Mouse (Mus musculus): ENCODE measurements around the gene Mapkapk3. TPM values are rescaled to one million over a fixed set of nuclear protein-coding genes. Genes with fewer than 3 reads are reported as not detected.

Gene Mapkapk3
- polyA plus RNA-seq, 1 experiment from 2014 or later: 6.9 TPM

GRCm38 (mm10) chr9:107275710-107276109 is 14.0 kb downstream of the Mapkapk3 start:
- H3K4me2 ChIP-seq: no peak overlapping the region
- no peak for ATAC-seq (replicated peaks; ENCODE audit: insufficient number of reproducible peaks, insufficient read depth, low FRiP score, low read depth)
- no peaks in the 10 kb centered on the region for H3K27me3 ChIP-seq
- no peak overlapping the region for H3K9ac ChIP-seq
- H3K27ac ChIP-seq: no peak overlapping the region
- WGBS: 74% methylated on average over 5 of the region's 5 CpGs
- H3K36me3 ChIP-seq: no peaks in the 10 kb centered on the region
- H3K9me3 ChIP-seq (replicated peaks): no peaks in the 10 kb centered on the region
- no peak overlapping the region for H3K4me3 ChIP-seq
- H3K4me1 ChIP-seq (replicated peaks): peaks cover 31% of the 10 kb centered on the region

GRCm38 (mm10) chr9:107274751-107275150 is 14.9 kb downstream of the Mapkapk3 start:
- Histone ChIP-seq H3K4me3 (no peak overlapping the region), H3K4me1 (replicated peaks) (peaks cover 23% of the 10 kb centered on the region), H3K36me3 (no peaks in the 10 kb centered on the region), H3K9me3 (replicated peaks) (no peaks in the 10 kb centered on the region), H3K27ac (no peak overlapping the region), H3K9ac (no peak overlapping the region), H3K27me3 (no peaks in the 10 kb centered on the region), H3K4me2 (no peak overlapping the region)
- ATAC-seq (replicated peaks; ENCODE audit: insufficient number of reproducible peaks, insufficient read depth, low FRiP score, low read depth): no peak
- 80% methylated on average over 6 of the region's 6 CpGs for WGBS

GRCm38 (mm10) chr9:107273184-107273583 is 16.5 kb downstream of the Mapkapk3 start:
- Histone ChIP-seq H3K9me3 (replicated peaks) (no peaks in the 10 kb centered on the region), H3K36me3 (no peaks in the 10 kb centered on the region), H3K27ac (no peak overlapping the region), H3K9ac (no peak overlapping the region), H3K4me2 (no peak overlapping the region), H3K4me3 (no peak overlapping the region), H3K27me3 (no peaks in the 10 kb centered on the region), H3K4me1 (replicated peaks) (peaks cover 8% of the 10 kb centered on the region)
- no peak for ATAC-seq (replicated peaks; ENCODE audit: insufficient number of reproducible peaks, insufficient read depth, low FRiP score, low read depth)
- WGBS: 66% methylated on average over 10 of the region's 10 CpGs

- no peaks in the 10 kb centered on the region for H3K9me3 ChIP-seq (replicated peaks)
- H3K4me3 ChIP-seq: no peak overlapping the region
- H3K9ac ChIP-seq: no peak overlapping the region
- H3K4me1 ChIP-seq (replicated peaks): peaks cover 8% of the 10 kb centered on the region
- H3K27me3 ChIP-seq: no peaks in the 10 kb centered on the region
- peak; percentile 41; the same call in 1 of the 2 replicates for ATAC-seq (replicated peaks; ENCODE audit: insufficient number of reproducible peaks, insufficient read depth, low FRiP score, low read depth)
- H3K4me2 ChIP-seq: no peak overlapping the region
- H3K27ac ChIP-seq: no peak overlapping the region
- WGBS: 28% methylated on average over 4 of the region's 4 CpGs
- no peaks in the 10 kb centered on the region for H3K36me3 ChIP-seq
Observed at GRCm38 (mm10) chr9:107272284-107272683, 17.4 kb downstream of the Mapkapk3 start.

GRCm38 (mm10) chr9:107271177-107271938 is 18.3 kb downstream of the Mapkapk3 start:
- H3K9ac ChIP-seq: no peak overlapping the region
- no peaks in the 10 kb centered on the region for H3K36me3 ChIP-seq
- no peak overlapping the region for H3K4me2 ChIP-seq
- ATAC-seq (replicated peaks; ENCODE audit: insufficient number of reproducible peaks, insufficient read depth, low FRiP score, low read depth): no peak
- 70% methylated on average over 7 of the region's 7 CpGs for WGBS
- H3K9me3 ChIP-seq (replicated peaks): no peaks in the 10 kb centered on the region
- H3K27me3 ChIP-seq: no peaks in the 10 kb centered on the region
- H3K4me1 ChIP-seq (replicated peaks): peaks cover 8% of the 10 kb centered on the region
- H3K4me3 ChIP-seq: no peak overlapping the region
- no peak overlapping the region for H3K27ac ChIP-seq

- no peak overlapping the region for H3K9ac ChIP-seq
- H3K27me3 ChIP-seq: no peaks in the 10 kb centered on the region
- H3K36me3 ChIP-seq: no peaks in the 10 kb centered on the region
- no peak for ATAC-seq (replicated peaks; ENCODE audit: insufficient number of reproducible peaks, insufficient read depth, low FRiP score, low read depth)
- H3K4me1 ChIP-seq (replicated peaks): peaks cover 8% of the 10 kb centered on the region
- H3K4me3 ChIP-seq: no peak overlapping the region
- H3K27ac ChIP-seq: no peak overlapping the region
- H3K9me3 ChIP-seq (replicated peaks): no peaks in the 10 kb centered on the region
- 94% methylated on average over 1 of the region's 1 CpGs for WGBS
- no peak overlapping the region for H3K4me2 ChIP-seq
Observed at GRCm38 (mm10) chr9:107269772-107270171, 19.9 kb downstream of the Mapkapk3 start.

- H3K9me3 ChIP-seq (replicated peaks): no peaks in the 10 kb centered on the region
- H3K4me1 ChIP-seq (replicated peaks): peaks cover 8% of the 10 kb centered on the region
- H3K9ac ChIP-seq: no peak overlapping the region
- H3K4me3 ChIP-seq: no peak overlapping the region
- no peak for ATAC-seq (replicated peaks; ENCODE audit: insufficient number of reproducible peaks, insufficient read depth, low FRiP score, low read depth)
- 41% methylated on average over 4 of the region's 4 CpGs for WGBS
- H3K27me3 ChIP-seq: no peaks in the 10 kb centered on the region
- H3K4me2 ChIP-seq: no peak overlapping the region
- H3K27ac ChIP-seq: no peak overlapping the region
- no peaks in the 10 kb centered on the region for H3K36me3 ChIP-seq
Observed at GRCm38 (mm10) chr9:107267721-107268402, 21.8 kb downstream of the Mapkapk3 start.

- Histone ChIP-seq H3K9ac (no peak overlapping the region), H3K27me3 (no peaks in the 10 kb centered on the region), H3K27ac (no peak overlapping the region), H3K9me3 (replicated peaks) (no peaks in the 10 kb centered on the region), H3K4me3 (no peak overlapping the region), H3K4me2 (no peak overlapping the region), H3K36me3 (no peaks in the 10 kb centered on the region), H3K4me1 (replicated peaks) (peaks cover 4% of the 10 kb centered on the region; the same call in 1 of the 2 replicates)
- 52% methylated on average over 1 of the region's 1 CpGs for WGBS
- ATAC-seq (replicated peaks; ENCODE audit: insufficient number of reproducible peaks, insufficient read depth, low FRiP score, low read depth): no peak
Observed at GRCm38 (mm10) chr9:107267028-107267427, 22.6 kb downstream of the Mapkapk3 start.

GRCm38 (mm10) chr9:107264731-107265130 is 24.9 kb downstream of the Mapkapk3 start:
- Histone ChIP-seq H3K4me2 (no peak overlapping the region), H3K9me3 (replicated peaks) (no peaks in the 10 kb centered on the region), H3K27me3 (no peaks in the 10 kb centered on the region), H3K36me3 (no peaks in the 10 kb centered on the region), H3K27ac (no peak overlapping the region), H3K9ac (no peak overlapping the region), H3K4me3 (no peak overlapping the region), H3K4me1 (replicated peaks) (peaks cover 4% of the 10 kb centered on the region)
- WGBS: 78% methylated on average over 3 of the region's 3 CpGs
- no peak for ATAC-seq (replicated peaks; ENCODE audit: insufficient number of reproducible peaks, insufficient read depth, low FRiP score, low read depth)

- WGBS: 83% methylated on average over 5 of the region's 5 CpGs
- ATAC-seq (replicated peaks; ENCODE audit: insufficient number of reproducible peaks, insufficient read depth, low FRiP score, low read depth): no peak
- Histone ChIP-seq H3K4me3 (no peak overlapping the region), H3K9me3 (replicated peaks) (no peaks in the 10 kb centered on the region), H3K27ac (no peak overlapping the region), H3K9ac (no peak overlapping the region), H3K4me1 (replicated peaks) (peaks cover 11% of the 10 kb centered on the region), H3K27me3 (no peaks in the 10 kb centered on the region), H3K36me3 (no peaks in the 10 kb centered on the region), H3K4me2 (no peak overlapping the region)
Observed at GRCm38 (mm10) chr9:107263912-107264311, 25.8 kb downstream of the Mapkapk3 start.

GRCm38 (mm10) chr9:107262375-107262774 is 27.3 kb downstream of the Mapkapk3 start:
- ATAC-seq (replicated peaks; ENCODE audit: insufficient number of reproducible peaks, insufficient read depth, low FRiP score, low read depth): no peak
- H3K27ac ChIP-seq: no peak overlapping the region
- WGBS: 67% methylated on average over 7 of the region's 7 CpGs

More at GRCm38 (mm10) chr9:107262375-107262774, 27.3 kb downstream of the Mapkapk3 start:
- Histone ChIP-seq H3K4me3 (no peak overlapping the region), H3K4me1 (replicated peaks) (peaks cover 14% of the 10 kb centered on the region), H3K36me3 (no peaks in the 10 kb centered on the region), H3K27me3 (no peaks in the 10 kb centered on the region), H3K4me2 (no peak overlapping the region), H3K9me3 (replicated peaks) (no peaks in the 10 kb centered on the region), H3K9ac (no peak overlapping the region)

All from heart, embryonic 15.5 days (tissue).